Mouse (Mus musculus): ENCODE results near the gene Glod4.

GRCm38 (mm10) chr11:76267550-76267949 is 24.0 kb upstream of the Glod4 start:
- TF ChIP-seq POLR2A (IDR thresholded peaks at IDR 0.05; ENCODE audit: low read depth, low read length) (no peak), CTCF (IDR thresholded peaks at IDR 0.05; ENCODE audit: borderline replicate concordance, insufficient read depth, low read length) (no peak)
